Mouse (Mus musculus) heart, embryonic 12.5 days (tissue): ENCODE results near the gene Vmn2r117. TPM values are rescaled to one million over a fixed set of nuclear protein-coding genes. Genes with fewer than 3 reads are reported as not detected.
"Not testable (repeated sequence)": the region's sequence is repeated elsewhere in the genome, so short reads cannot be mapped to it uniquely, and the experiment has no call there.

Experiments used
- ATAC-seq: fragments of 200-750 bp; cut with Nextera tagmentation; 2 replicates; pipeline ENCODE4 v1.8.0; 2017; ENCODE audit warnings: moderate TSS enrichment, moderate library complexity; ENCODE audit not compliant: insufficient number of reproducible peaks, low FRiP score
- H3K27ac ChIP-seq: fragments of 300-500 bp; sonication (generic); 2 replicates; pipeline ENCODE4 v1.5.1; 2016; ENCODE audit warnings: mild to moderate bottlenecking, moderate library complexity; ENCODE audit not compliant: poor library complexity, severe bottlenecking
- H3K27me3 ChIP-seq: fragments of 300-500 bp; sonication (generic); replicated peaks from 2 replicates; pipeline ENCODE4 v1.6.1; 2016; ENCODE audit warnings: mild to moderate bottlenecking, moderate library complexity
- H3K36me3 ChIP-seq: fragments of 300-500 bp; sonication (generic); 2 replicates; pipeline ENCODE4 v1.6.1; 2016; ENCODE audit warnings: mild to moderate bottlenecking, moderate library complexity
- H3K4me1 ChIP-seq: fragments of 300-500 bp; sonication (generic); replicated peaks from 2 replicates; pipeline ENCODE4 v1.6.1; 2016; ENCODE audit warnings: mild to moderate bottlenecking
- H3K4me2 ChIP-seq: fragments of 300-500 bp; sonication (generic); 2 replicates; pipeline ENCODE4 v1.6.1; 2016; ENCODE audit warnings: mild to moderate bottlenecking, moderate library complexity
- H3K4me3 ChIP-seq: fragments of 300-500 bp; sonication (generic); 2 replicates; pipeline ENCODE4 v1.5.1; 2016; ENCODE audit warnings: mild to moderate bottlenecking
- H3K9ac ChIP-seq: fragments of 300-500 bp; sonication (generic); 2 replicates; pipeline ENCODE4 v1.6.1; 2016; ENCODE audit warnings: mild to moderate bottlenecking, moderate library complexity
- H3K9me3 ChIP-seq: fragments of 300-500 bp; sonication (generic); replicated peaks from 2 replicates; pipeline ENCODE4 v1.6.1; 2016; ENCODE audit warnings: mild to moderate bottlenecking, moderate library complexity
- WGBS: fragments of 180-500 bp; shearing (Covaris S2); methylation state at CpG from one replicate; pipeline ENCODE4 v1.1.7; 2016; 5-methylcytosine and 5-hydroxymethylcytosine counted together
- polyA plus RNA-seq: library from polyadenylated mRNA; unstranded; fragments of >200 nt; fragmentation: Nextera tagmentation; extraction: Ambion mirVana; gene quantifications from 2 replicates; pipeline ENCODE4 v1.2.1, GENCODE M21; 2016

Gene Vmn2r117
- polyA plus RNA-seq = not detected in 2 replicates

GRCm38 (mm10) chr17:23479599-23479998 is at the start of gene Vmn2r117:
Gene Vmn2r117, minus strand, starts transcription at chr17:23479699.
- WGBS = 61% methylated on average over 1 of the region's 1 CpGs
- not testable (repeated sequence) for H3K4me1 ChIP-seq, H3K9me3 ChIP-seq, H3K4me3 ChIP-seq, H3K27ac ChIP-seq, ATAC-seq, H3K36me3 ChIP-seq, H3K9ac ChIP-seq, H3K27me3 ChIP-seq, H3K4me2 ChIP-seq

- H3K27ac ChIP-seq, ATAC-seq, H3K4me3 ChIP-seq, H3K9ac ChIP-seq, H3K4me1 ChIP-seq, H3K9me3 ChIP-seq, H3K27me3 ChIP-seq, H3K36me3 ChIP-seq, H3K4me2 ChIP-seq: not testable (repeated sequence)
- WGBS = 60% methylated on average over 30 of the region's 30 CpGs
Measured at GRCm38 (mm10) chr17:23522941-23523732, 43.6 kb upstream of the Vmn2r117 start.

GRCm38 (mm10) chr17:23518701-23519423 is 39.4 kb upstream of the Vmn2r117 start:
- H3K4me3 ChIP-seq = no peak overlapping the region
- WGBS = 62% methylated on average over 2 of the region's 2 CpGs
- ATAC-seq = peak; percentile 72

GRCm38 (mm10) chr17:23433150-23433679 is 46.3 kb downstream of the Vmn2r117 start:
- Histone ChIP-seq H3K4me3 (no peak overlapping the region), H3K9ac (no peak overlapping the region), H3K27ac (no peak overlapping the region), H3K9me3 (peaks cover 13% of the 10 kb centered on the region; the same call in 1 of the 2 replicates), H3K4me1 (no peaks in the 10 kb centered on the region), H3K27me3 (no peaks in the 10 kb centered on the region), H3K36me3 (no peaks in the 10 kb centered on the region), H3K4me2 (no peak overlapping the region)
- 69% methylated on average over 6 of the region's 6 CpGs for WGBS
- ATAC-seq = 0 out of 2 replicates have a peak, but pooled peaks have one; percentile 15

More at GRCm38 (mm10) chr17:23518701-23519423, 39.4 kb upstream of the Vmn2r117 start:
- Histone ChIP-seq H3K27ac (no peak overlapping the region), H3K4me2 (no peak overlapping the region), H3K27me3 (no peaks in the 10 kb centered on the region), H3K9me3 (0 out of 2 replicates have a peak, but pooled peaks cover 3% of the 10 kb centered on the region), H3K9ac (no peak overlapping the region), H3K4me1 (no peaks in the 10 kb centered on the region), H3K36me3 (no peaks in the 10 kb centered on the region)

Other genes starting within 250 kb of the Vmn2r117 start
- gene Vmn2r114, start 167.2 kb downstream of the Vmn2r117 start, polyA plus RNA-seq = not detected in 2 replicates
- not detected in 2 replicates for gene Vmn2r115, start 136.0 kb downstream of the Vmn2r117 start, polyA plus RNA-seq
- gene Vmn2r116, start 95.1 kb downstream of the Vmn2r117 start, polyA plus RNA-seq = not detected in 2 replicates
- gene Zfp213, start 84.5 kb upstream of the Vmn2r117 start, polyA plus RNA-seq = 14.1 and 16.9 TPM in 2 replicates
- 9.1 and 10.7 TPM in 2 replicates for gene Zfp13, start 119.8 kb upstream of the Vmn2r117 start, polyA plus RNA-seq
- gene Zscan10, start 121.2 kb upstream of the Vmn2r117 start, polyA plus RNA-seq = not detected in 2 replicates
- 0.42 and 0.75 TPM in 2 replicates for gene Mmp25, start 165.6 kb upstream of the Vmn2r117 start, polyA plus RNA-seq
- gene Bicdl2, start 180.8 kb upstream of the Vmn2r117 start, polyA plus RNA-seq = 0.36 TPM in 1 of 2 replicates, not detected in the other
- gene Hcfc1r1, start 193.9 kb upstream of the Vmn2r117 start, polyA plus RNA-seq = 334 and 337 TPM in 2 replicates
- 35.8 and 39.1 TPM in 2 replicates for gene Thoc6, start 194.2 kb upstream of the Vmn2r117 start, polyA plus RNA-seq
- 117 and 119 TPM in 2 replicates for gene Tnfrsf12a, start 197.8 kb upstream of the Vmn2r117 start, polyA plus RNA-seq
- 2.2 and 3.1 TPM in 2 replicates for gene Cldn6, start 199.6 kb upstream of the Vmn2r117 start, polyA plus RNA-seq
- not detected in 2 replicates for gene Cldn9, start 204.3 kb upstream of the Vmn2r117 start, polyA plus RNA-seq
- gene 1520401A03Rik, start 243.1 kb upstream of the Vmn2r117 start, polyA plus RNA-seq = 0.18 TPM in 1 of 2 replicates, not detected in the other
- gene Pkmyt1, start 246.6 kb upstream of the Vmn2r117 start, polyA plus RNA-seq = 32.4 and 32.7 TPM in 2 replicates